Mouse (Mus musculus): ENCODE results near the gene Kalrn.

The Kalrn gene

GRCm38 (mm10) chr16:34199543-34199942 lies 373.8 kb downstream of the Kalrn start:
- DNase-seq (ENCODE audit: low spot score in 2 of 2), result no peak

DNA sequence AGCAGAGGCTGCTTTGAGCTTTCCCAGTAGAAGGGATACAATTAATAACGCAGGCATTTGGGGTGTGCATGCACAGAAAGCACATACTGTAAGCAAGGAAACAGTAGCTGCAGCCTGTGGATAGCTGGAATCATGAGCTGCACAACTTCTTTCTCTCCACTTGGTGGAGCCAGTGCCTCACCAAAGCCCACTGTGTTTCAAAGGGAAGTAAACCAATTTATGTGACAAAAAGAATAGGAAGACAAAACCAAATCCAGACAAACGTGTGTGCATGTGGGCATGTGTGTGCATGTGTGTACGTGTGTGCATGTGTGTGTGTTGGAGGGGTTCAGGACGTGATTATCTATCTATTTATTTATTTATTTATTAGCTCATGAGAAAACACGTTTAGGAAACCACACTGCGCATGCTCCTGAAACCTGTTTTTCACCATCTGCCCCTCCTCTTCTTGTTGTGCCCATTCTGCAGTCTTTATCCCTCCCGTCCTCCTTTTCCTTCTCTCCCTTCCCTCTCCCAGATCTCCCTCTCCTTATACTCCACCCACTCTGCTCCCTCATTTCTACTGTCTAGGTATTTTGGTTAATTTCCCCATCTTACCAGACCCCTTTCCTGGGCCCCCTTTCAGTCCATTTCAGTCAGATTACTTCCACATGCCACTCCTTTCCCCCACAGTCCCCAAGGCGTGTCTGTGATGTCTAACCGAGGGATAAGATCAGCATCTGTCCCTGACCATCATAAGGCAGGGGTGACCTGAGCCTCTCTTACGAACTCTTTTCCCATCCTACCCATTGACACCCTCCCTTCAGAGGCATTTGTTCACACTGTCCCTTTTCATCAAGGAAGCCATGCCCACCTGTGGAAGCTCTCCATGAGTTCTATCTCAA lies 380.1 kb downstream of the Kalrn start:
- no peak for DNase-seq (ENCODE audit: low spot score in 2 of 2)

- no peak for DNase-seq (ENCODE audit: low spot score in 2 of 2)
These were observed 388.6 kb downstream of the Kalrn start for GRCm38 (mm10) chr16:34184721-34185120.

DNA sequence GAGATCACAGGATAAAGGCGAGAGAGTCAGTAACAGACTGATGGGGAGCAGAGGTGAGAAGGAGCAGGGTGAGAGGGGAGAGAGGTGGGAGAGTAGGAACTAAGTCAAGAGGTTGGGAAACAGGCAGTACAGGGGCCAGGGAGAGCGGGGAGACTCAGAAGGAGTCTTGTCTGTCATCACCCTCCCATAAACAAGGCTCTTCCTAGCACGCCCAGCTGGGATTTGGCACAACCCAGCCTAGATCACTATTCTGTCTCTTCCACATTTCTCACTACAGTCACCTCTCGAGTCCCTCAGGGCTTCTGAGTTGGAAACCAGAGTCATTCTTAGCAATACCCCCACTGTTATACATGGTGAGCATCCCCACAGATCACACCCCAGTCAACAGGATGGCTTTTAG lies 390.1 kb downstream of the Kalrn start:
- no peak for DNase-seq (ENCODE audit: low spot score in 2 of 2)

- no peak for DNase-seq (ENCODE audit: low spot score in 2 of 2)
These were observed 397.7 kb downstream of the Kalrn start for GRCm38 (mm10) chr16:34175625-34176024.

GRCm38 (mm10) chr16:34172572-34173181 lies 400.7 kb downstream of the Kalrn start:
- no peak for DNase-seq (ENCODE audit: low spot score in 2 of 2)

GRCm38 (mm10) chr16:34167042-34167441 lies 406.3 kb downstream of the Kalrn start:
- no peak for DNase-seq (ENCODE audit: low spot score in 2 of 2)

GRCm38 (mm10) chr16:34163086-34163485 lies 410.2 kb downstream of the Kalrn start:
- DNase-seq (ENCODE audit: low spot score in 2 of 2), result no peak

DNA sequence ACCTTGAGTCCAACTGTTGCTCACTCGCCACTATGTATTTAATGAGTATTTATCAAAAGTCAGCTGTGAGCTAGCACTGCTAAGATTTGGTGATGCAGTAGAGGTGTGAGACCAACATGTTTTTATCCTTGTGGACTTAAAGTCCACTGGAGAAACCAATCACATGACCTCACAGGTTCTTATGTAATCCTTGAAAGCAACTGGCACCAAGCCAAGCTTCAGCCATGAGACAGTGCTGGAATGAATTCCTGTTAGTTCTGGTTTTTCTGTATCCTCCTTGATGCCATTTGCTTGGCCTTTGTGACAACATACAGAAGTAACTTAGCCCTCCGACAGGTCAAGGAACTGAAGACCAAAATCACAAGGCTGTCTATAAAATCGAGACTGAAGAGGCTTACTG lies 413.8 kb downstream of the Kalrn start:
- no peak for DNase-seq (ENCODE audit: low spot score in 2 of 2)

DNA sequence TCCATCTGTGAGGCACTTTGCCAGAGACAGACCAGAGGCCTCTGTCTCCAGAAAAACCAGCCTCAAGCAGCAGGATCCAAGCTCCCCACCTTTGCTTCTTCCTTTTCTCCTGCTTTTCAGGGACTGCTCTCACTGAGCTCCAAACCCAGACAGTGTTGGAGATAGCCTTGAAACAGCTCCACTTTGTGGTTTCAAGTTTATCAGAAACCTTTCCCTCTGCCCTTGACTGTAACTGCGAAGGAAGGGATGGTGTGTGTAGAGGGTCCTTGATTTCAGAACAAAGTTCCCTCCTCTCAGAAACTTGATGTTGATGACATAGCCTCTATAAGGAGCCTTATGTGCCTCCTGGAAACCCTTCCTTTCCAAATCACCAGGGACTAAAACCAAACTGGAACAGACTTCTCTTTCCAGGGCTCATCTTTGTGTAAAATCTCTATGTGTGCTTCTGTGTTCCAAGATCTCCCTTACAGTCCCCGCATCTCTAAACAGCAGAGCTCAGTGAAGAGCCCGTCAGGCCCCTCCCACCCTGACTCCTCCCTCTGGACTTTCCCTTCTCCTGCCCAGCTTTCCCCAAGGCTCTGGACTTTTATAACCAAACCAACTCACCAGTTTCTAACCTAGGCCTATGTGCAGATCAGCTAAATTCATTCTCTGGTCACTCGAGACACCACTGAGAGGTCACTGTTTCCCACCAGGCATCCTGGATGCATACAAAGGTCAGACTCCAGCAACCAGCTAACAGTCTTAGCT lies 415.8 kb downstream of the Kalrn start:
- DNase-seq (ENCODE audit: low spot score in 2 of 2), result no peak

DNA sequence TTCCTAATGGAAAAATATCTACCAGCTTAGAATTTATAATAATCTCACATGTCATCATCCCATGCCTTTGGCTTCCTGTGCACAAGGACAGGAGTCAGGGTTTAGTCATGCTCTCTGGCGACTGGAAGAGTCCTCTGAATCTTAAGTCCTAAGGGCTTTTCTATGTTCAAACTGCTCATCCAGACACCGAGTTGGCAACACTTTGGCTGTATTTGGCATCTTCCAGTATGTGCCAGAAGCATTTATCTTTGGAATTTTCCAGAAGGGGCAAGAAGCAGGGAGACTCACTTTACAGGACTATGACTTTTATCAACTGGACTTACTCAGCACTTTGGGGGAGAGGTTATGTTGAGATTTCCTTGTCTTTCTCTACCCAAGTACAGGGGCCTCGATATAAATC lies 417.6 kb downstream of the Kalrn start:
- DNase-seq (ENCODE audit: low spot score in 2 of 2), result no peak

- no peak for DNase-seq (ENCODE audit: low spot score in 2 of 2)
These were observed 418.4 kb downstream of the Kalrn start for GRCm38 (mm10) chr16:34154903-34155302.

GRCm38 (mm10) chr16:34151528-34152071 lies 421.7 kb downstream of the Kalrn start:
- DNase-seq (ENCODE audit: low spot score in 2 of 2), result no peak

GRCm38 (mm10) chr16:34141670-34142069 lies 431.7 kb downstream of the Kalrn start:
- DNase-seq (ENCODE audit: low spot score in 2 of 2), result no peak

GRCm38 (mm10) chr16:34135074-34135473 lies 438.3 kb downstream of the Kalrn start:
- no peak for DNase-seq (ENCODE audit: low spot score in 2 of 2)

DNA sequence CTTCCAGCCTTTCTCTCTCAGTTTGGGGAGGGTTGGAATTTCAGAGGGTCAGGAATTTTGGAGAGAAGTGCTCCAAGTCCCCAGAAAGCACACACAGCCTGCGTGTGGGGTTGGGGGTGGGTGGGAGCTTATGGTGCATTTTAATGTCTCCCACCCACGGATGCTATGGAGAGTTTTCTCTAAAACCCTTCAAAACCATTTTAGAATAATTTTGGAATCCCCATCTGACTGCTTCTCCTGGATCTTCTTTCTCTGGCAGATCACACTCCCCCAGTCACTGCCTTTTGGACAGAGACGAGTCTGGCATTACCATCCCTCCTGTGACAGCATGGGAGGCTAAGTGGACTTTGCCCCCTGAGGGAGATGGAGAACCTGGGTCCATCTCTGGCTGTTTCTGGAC lies 438.7 kb downstream of the Kalrn start:
- no peak for DNase-seq (ENCODE audit: low spot score in 2 of 2)

DNA sequence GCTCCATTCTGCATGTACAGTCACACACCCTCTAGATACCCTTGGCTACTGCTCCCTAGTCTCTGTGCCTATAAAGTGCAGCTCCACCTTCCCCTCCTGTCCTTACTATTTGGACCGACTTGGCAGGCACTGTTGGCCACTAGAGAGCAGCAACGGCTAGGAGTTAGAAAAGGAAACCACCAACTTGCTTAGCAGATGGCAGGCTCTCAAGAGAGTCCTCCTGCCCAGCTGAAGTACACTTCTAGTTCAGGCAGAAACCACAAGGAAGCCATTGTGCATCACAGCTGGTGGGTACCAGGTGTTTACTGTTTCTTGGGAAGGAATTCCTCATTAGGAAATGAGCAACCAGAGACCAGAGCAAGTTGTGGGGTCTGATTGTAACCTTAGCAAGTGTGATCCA lies 447.7 kb downstream of the Kalrn start:
- peak; percentile 24 to 68 for DNase-seq (ENCODE audit: low spot score in 2 of 2)

GRCm38 (mm10) chr16:34122486-34122885 lies 450.8 kb downstream of the Kalrn start:
- DNase-seq (ENCODE audit: low spot score in 2 of 2), result no peak

GRCm38 (mm10) chr16:34121288-34121687 lies 452.0 kb downstream of the Kalrn start:
- no peak for DNase-seq (ENCODE audit: low spot score in 2 of 2)

GRCm38 (mm10) chr16:34120801-34121201 lies 452.5 kb downstream of the Kalrn start:
- DNase-seq (ENCODE audit: low spot score in 2 of 2), result no peak

GRCm38 (mm10) chr16:34119844-34120243 lies 453.5 kb downstream of the Kalrn start:
- DNase-seq (ENCODE audit: low spot score in 2 of 2), result no peak

DNA sequence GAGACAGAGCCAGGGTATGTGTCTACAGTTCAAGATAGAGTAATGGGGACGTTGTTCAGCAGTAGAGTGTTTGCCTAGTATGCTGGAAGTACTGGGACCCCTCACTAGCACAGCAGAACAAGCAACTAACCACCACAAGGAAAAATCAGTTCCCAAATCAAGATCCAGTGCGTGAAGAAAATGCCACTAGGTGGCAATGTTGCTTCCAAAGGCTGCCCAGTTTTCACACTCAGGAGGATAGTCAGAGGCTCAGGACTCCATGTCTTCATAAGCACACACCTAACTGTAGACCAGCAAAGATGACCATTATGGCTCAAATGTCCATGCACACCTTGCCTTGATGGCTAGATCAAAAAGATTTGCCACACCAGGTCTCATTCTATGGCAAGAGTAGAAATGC lies 454.0 kb downstream of the Kalrn start:
- DNase-seq (ENCODE audit: low spot score in 2 of 2), result no peak
